Mouse (Mus musculus) intestine, postnatal 0 days (tissue): ENCODE measurements around the gene Hspa5. TPM values are rescaled to one million over a fixed set of nuclear protein-coding genes. Genes with fewer than 3 reads are reported as not detected.

Experiments used
- ATAC-seq: fragments of 200-750 bp; cut with Nextera tagmentation; 2 replicates; pipeline ENCODE4 v1.8.0; 2017; ENCODE audit warnings: mild to moderate bottlenecking, moderate TSS enrichment, moderate library complexity
- H3K27ac ChIP-seq: fragments of 300-500 bp; sonication (generic); 2 replicates; pipeline ENCODE4 v1.5.1; 2014; ENCODE audit warnings: mild to moderate bottlenecking, low read depth, low read length, moderate library complexity
- H3K27me3 ChIP-seq: fragments of 300-500 bp; sonication (generic); replicated peaks from 2 replicates; pipeline ENCODE4 v1.6.1; 2014; ENCODE audit warnings: low read length, mixed read lengths; ENCODE audit not compliant: control insufficient read depth, insufficient read depth
- H3K36me3 ChIP-seq: fragments of 300-500 bp; sonication (generic); 2 replicates; pipeline ENCODE4 v1.6.1; 2014; ENCODE audit warnings: mild to moderate bottlenecking, moderate library complexity; ENCODE audit not compliant: control insufficient read depth, insufficient read depth
- H3K4me1 ChIP-seq: fragments of 300-500 bp; sonication (generic); replicated peaks from 2 replicates; pipeline ENCODE4 v1.6.1; 2014; ENCODE audit warnings: antibody characterized with exemption, low read length, mixed read lengths; ENCODE audit not compliant: control insufficient read depth, insufficient read depth
- H3K4me2 ChIP-seq: fragments of 300-500 bp; sonication (generic); replicated peaks from 2 replicates; pipeline ENCODE4 v1.6.1; 2014; ENCODE audit warnings: low read depth, mild to moderate bottlenecking, moderate library complexity
- H3K4me3 ChIP-seq: fragments of 300-500 bp; sonication (generic); 2 replicates; pipeline ENCODE4 v1.5.1; 2014; ENCODE audit warnings: low read depth, low read length
- H3K9ac ChIP-seq: fragments of 300-500 bp; sonication (generic); 2 replicates; pipeline ENCODE4 v1.6.1; 2014; ENCODE audit warnings: mild to moderate bottlenecking, low read depth, low read length
- H3K9me3 ChIP-seq: fragments of 300-500 bp; sonication (generic); 2 replicates; pipeline ENCODE4 v1.6.1; 2016; ENCODE audit warnings: mixed run types; ENCODE audit not compliant: control insufficient read depth
- CTCF ChIP-seq: sonication (generic); IDR thresholded peaks from 2 replicates; pipeline ENCODE4 v1.5.1; 2016; ENCODE audit warnings: low read depth, mild to moderate bottlenecking, control low read depth, antibody characterized with exemption, moderate library complexity
- WGBS: fragments of 180-500 bp; shearing (Covaris S2); extraction: QIAGEN DNeasy Blood & Tissue Kit; methylation state at CpG from one replicate; pipeline ENCODE4 v1.1.7; 2014; 5-methylcytosine and 5-hydroxymethylcytosine counted together
- polyA plus RNA-seq: library from polyadenylated mRNA; unstranded; fragments of >200 nt; fragmentation: Nextera tagmentation; extraction: Ambion mirVana; gene quantifications from 2 replicates; pipeline ENCODE4 v1.2.1, GENCODE M21; 2015

Gene Hspa5
- polyA plus RNA-seq, 1 experiment from 2014 or later = 457 TPM

GRCm38 (mm10) chr2:34741390-34742159, 30.2 kb upstream of the Hspa5 start:
- ATAC-seq = no peak
- H3K9me3 ChIP-seq = no peaks in the 10 kb centered on the region
- H3K4me3 ChIP-seq = no peak overlapping the region
- no peak overlapping the region for H3K9ac ChIP-seq
- H3K27me3 ChIP-seq = no peaks in the 10 kb centered on the region
- WGBS = 85% methylated on average over 12 of the region's 12 CpGs
- TF ChIP-seq CTCF = no peak
- no peak overlapping the region for H3K27ac ChIP-seq
- H3K4me1 ChIP-seq = no peaks in the 10 kb centered on the region
- no peak overlapping the region for H3K4me2 ChIP-seq
- H3K36me3 ChIP-seq = no peaks in the 10 kb centered on the region

GRCm38 (mm10) chr2:34742675-34743074, 29.1 kb upstream of the Hspa5 start:
- no peak for TF ChIP-seq CTCF

GRCm38 (mm10) chr2:34744476-34744875, 27.3 kb upstream of the Hspa5 start:
- no peak overlapping the region for H3K4me3 ChIP-seq
- H3K9ac ChIP-seq = no peak overlapping the region
- H3K27ac ChIP-seq = no peak overlapping the region
- no peak for TF ChIP-seq CTCF
- H3K9me3 ChIP-seq = no peaks in the 10 kb centered on the region
- no peaks in the 10 kb centered on the region for H3K36me3 ChIP-seq
- no peak overlapping the region for H3K4me2 ChIP-seq
- H3K27me3 ChIP-seq = no peaks in the 10 kb centered on the region
- H3K4me1 ChIP-seq = no peaks in the 10 kb centered on the region
- WGBS = 94% methylated on average over 8 of the region's 8 CpGs
- no peak for ATAC-seq

More at GRCm38 (mm10) chr2:34742675-34743074, 29.1 kb upstream of the Hspa5 start:
- ATAC-seq = no peak
- Histone ChIP-seq H3K9me3 (no peaks in the 10 kb centered on the region), H3K9ac (no peak overlapping the region), H3K4me1 (no peaks in the 10 kb centered on the region), H3K36me3 (no peaks in the 10 kb centered on the region), H3K4me2 (no peak overlapping the region), H3K4me3 (no peak overlapping the region), H3K27me3 (no peaks in the 10 kb centered on the region), H3K27ac (no peak overlapping the region)
- WGBS = 84% methylated on average over 8 of the region's 8 CpGs

GRCm38 (mm10) chr2:34745673-34746072, 26.1 kb upstream of the Hspa5 start:
- Histone ChIP-seq H3K9ac (no peak overlapping the region), H3K36me3 (no peaks in the 10 kb centered on the region), H3K9me3 (no peaks in the 10 kb centered on the region), H3K4me3 (no peak overlapping the region), H3K4me1 (no peaks in the 10 kb centered on the region), H3K27ac (no peak overlapping the region), H3K4me2 (no peak overlapping the region), H3K27me3 (no peaks in the 10 kb centered on the region)
- no peak for ATAC-seq
- TF ChIP-seq CTCF = no peak
- 93% methylated on average over 2 of the region's 2 CpGs for WGBS

GRCm38 (mm10) chr2:34748479-34748878, 23.3 kb upstream of the Hspa5 start:
- no peak for TF ChIP-seq CTCF
- WGBS = 71% methylated on average over 4 of the region's 4 CpGs

GRCm38 (mm10) chr2:34750245-34750644, 21.5 kb upstream of the Hspa5 start:
- no peak overlapping the region for H3K4me3 ChIP-seq
- ATAC-seq = no peak
- no peak overlapping the region for H3K9ac ChIP-seq
- no peak overlapping the region for H3K4me2 ChIP-seq
- H3K9me3 ChIP-seq = no peaks in the 10 kb centered on the region
- WGBS = 65% methylated on average over 2 of the region's 2 CpGs
- H3K27me3 ChIP-seq = no peaks in the 10 kb centered on the region
- no peak for TF ChIP-seq CTCF
- no peaks in the 10 kb centered on the region; the same call in 1 of the 2 replicates for H3K4me1 ChIP-seq
- no peaks in the 10 kb centered on the region for H3K36me3 ChIP-seq
- H3K27ac ChIP-seq = no peak overlapping the region

More at GRCm38 (mm10) chr2:34748479-34748878, 23.3 kb upstream of the Hspa5 start:
- H3K4me1 ChIP-seq = no peaks in the 10 kb centered on the region; the same call in 1 of the 2 replicates
- H3K27me3 ChIP-seq = no peaks in the 10 kb centered on the region
- H3K27ac ChIP-seq = no peak overlapping the region
- H3K4me2 ChIP-seq = no peak overlapping the region
- no peaks in the 10 kb centered on the region for H3K9me3 ChIP-seq
- ATAC-seq = no peak
- H3K4me3 ChIP-seq = no peak overlapping the region
- H3K9ac ChIP-seq = no peak overlapping the region
- H3K36me3 ChIP-seq = no peaks in the 10 kb centered on the region
